ENCODE assay signal across 8 mouse cellular contexts in genomic region chr2:119587383-119587782, GRCm38 (mm10). TPM values are rescaled to one million over a fixed set of nuclear protein-coding genes. Genes with fewer than 3 reads are reported as not detected.
DNase-seq lines count a peak whose midpoint lies in the region; ATAC-seq and TF ChIP-seq lines count a peak whose summit lies in the region.

No protein-coding gene starts in this region.

- H3K4me3 ChIP-seq in forebrain, postnatal 0 days (ENCODE audit: low read depth, low read length), result no peak overlapping the region
- H3K4me3 ChIP-seq in forebrain, embryonic 12.5 days (replicated peaks), result no peak overlapping the region

- WGBS in forebrain, postnatal 0 days, result 13% methylated on average over 4 of the region's 4 CpGs
- 17% methylated on average over 4 of the region's 4 CpGs for WGBS in forebrain, embryonic 12.5 days

- peak; percentile 53 for DNase-seq in forebrain, postnatal 0 days
- peak; percentile 78 for DNase-seq in 416B (ENCODE audit: low read depth)
- peak; percentile 61 to 88 for DNase-seq in adrenal gland, adult (ENCODE audit: inconsistent age in 2 of 2, low spot score in 1 of 2)
- DNase-seq in embryo, embryonic 9.5 days (ENCODE audit: extremely low spot score), result peak; percentile 57
- DNase-seq in kidney, adult 9 months, result peak; percentile 81
- peak; percentile 71 for DNase-seq in lung, postnatal 25 days (ENCODE audit: low spot score)
- peak; percentile 59 to 66 for DNase-seq in spleen, postnatal 36 days (ENCODE audit: low spot score in 2 of 2)

- H3K4me1 ChIP-seq in forebrain, postnatal 0 days (ENCODE audit: insufficient read depth), result no peaks in the 10 kb centered on the region
- H3K4me1 ChIP-seq in forebrain, embryonic 12.5 days, result no peaks in the 10 kb centered on the region

- no peak overlapping the region for H3K4me2 ChIP-seq in forebrain, postnatal 0 days (ENCODE audit: low read depth)
- H3K4me2 ChIP-seq in forebrain, embryonic 12.5 days, result no peak overlapping the region

- no peak for ATAC-seq in forebrain, postnatal 0 days
- ATAC-seq in forebrain, embryonic 12.5 days (ENCODE audit: low FRiP score), result no peak

- H3K27ac ChIP-seq in forebrain, postnatal 0 days (ENCODE audit: low read depth, low read length), result no peak overlapping the region
- H3K27ac ChIP-seq in forebrain, embryonic 12.5 days, result no peak overlapping the region

- no peaks in the 10 kb centered on the region for H3K9me3 ChIP-seq in forebrain, postnatal 0 days (ENCODE audit: low read length)
- no peaks in the 10 kb centered on the region for H3K9me3 ChIP-seq in forebrain, embryonic 12.5 days

- no peak overlapping the region for H3K9ac ChIP-seq in forebrain, postnatal 0 days
- H3K9ac ChIP-seq in forebrain, embryonic 12.5 days, result no peak overlapping the region

- no peaks in the 10 kb centered on the region for H3K27me3 ChIP-seq in forebrain, postnatal 0 days (ENCODE audit: insufficient read depth, low read length)
- H3K27me3 ChIP-seq in forebrain, embryonic 12.5 days, result no peaks in the 10 kb centered on the region

- peaks cover 6% of the 10 kb centered on the region; the same call in 1 of the 2 replicates for H3K36me3 ChIP-seq in forebrain, postnatal 0 days (ENCODE audit: insufficient read depth)
- H3K36me3 ChIP-seq in forebrain, embryonic 12.5 days (replicated peaks), result peaks cover 7% of the 10 kb centered on the region

- TF ChIP-seq CTCF in forebrain, postnatal 0 days (IDR thresholded peaks at IDR 0.05; ENCODE audit: low read depth), result peak; percentile 64

RNA-seq across cellular contexts. Expression of gene Nusap1, which starts 30.7 kb away (rescaled TPM):
- 6.1 and 7.6 TPM in 2 replicates for total RNA-seq in forebrain, postnatal 0 days (2014; rRNA removed)
- 8.1 and 8.6 TPM in 2 replicates for polyA plus RNA-seq in forebrain, postnatal 0 days (2015; fragmentation: Nextera tagmentation; extraction: Ambion mirVana)
- polyA plus RNA-seq in forebrain, embryonic 12.5 days (2016; fragmentation: Nextera tagmentation; extraction: Ambion mirVana), result 110 and 111 TPM in 2 replicates

RNA-seq across cellular contexts. Expression of gene Oip5, which starts 30.9 kb away (rescaled TPM):
- total RNA-seq in forebrain, postnatal 0 days (2014; rRNA removed), result 2.8 and 5.4 TPM in 2 replicates
- 3.1 and 4.5 TPM in 2 replicates for polyA plus RNA-seq in forebrain, postnatal 0 days (2015; fragmentation: Nextera tagmentation; extraction: Ambion mirVana)
- 35.1 and 35.6 TPM in 2 replicates for polyA plus RNA-seq in forebrain, embryonic 12.5 days (2016; fragmentation: Nextera tagmentation; extraction: Ambion mirVana)

RNA-seq across cellular contexts. Expression of gene Chp1, which starts 39.9 kb away (rescaled TPM):
- total RNA-seq in forebrain, postnatal 0 days (2014; rRNA removed), result 53.9 and 69.8 TPM in 2 replicates
- 52.3 and 58.9 TPM in 2 replicates for polyA plus RNA-seq in forebrain, postnatal 0 days (2015; fragmentation: Nextera tagmentation; extraction: Ambion mirVana)
- polyA plus RNA-seq in forebrain, embryonic 12.5 days (2016; fragmentation: Nextera tagmentation; extraction: Ambion mirVana), result 60.7 and 61.7 TPM in 2 replicates

RNA-seq across cellular contexts. Expression of gene Exd1, which starts 40.0 kb away (rescaled TPM):
- 0.77 and 0.81 TPM in 2 replicates for total RNA-seq in forebrain, postnatal 0 days (2014; rRNA removed)
- polyA plus RNA-seq in forebrain, postnatal 0 days (2015; fragmentation: Nextera tagmentation; extraction: Ambion mirVana), result 0.42 and 0.73 TPM in 2 replicates
- 0.22 and 0.27 TPM in 2 replicates for polyA plus RNA-seq in forebrain, embryonic 12.5 days (2016; fragmentation: Nextera tagmentation; extraction: Ambion mirVana)

Comparison
In these comparisons a context has a peak if more than half of its experiments do, and no peak if none do; other contexts are left out.
1. RNA of gene Nusap1, which starts 30.7 kb away (polyA plus RNA-seq): 110 to 111 TPM in forebrain, embryonic 12.5 days; 8.1 to 8.6 TPM in forebrain, postnatal 0 days; every median in the first group is over 10 times any median in the second.
2. Peak in every context shown above with its lines, with median percentiles within 50 percentile points of each other: DNase-seq.